ENCODE assay signal across 1 mouse cellular context in genomic region chr2:28440842-28441241, GRCm38 (mm10).
A peak's percentile ranks its signal among the peaks of the same experiment; 100 is the strongest.
TF ChIP-seq lines count a peak whose summit lies in the region.

No protein-coding gene starts in this region.

TF ChIP-seq in CH12.LX, 34 proteins besides CTCF, POLR2A, EP300 and RAD21 (continued from another document):
- TF ChIP-seq GABPA (IDR thresholded peaks at IDR 0.05; ENCODE audit: insufficient replicate concordance, low read depth, low read length) (no peak), UBTF (IDR thresholded peaks at IDR 0.05; ENCODE audit: low read depth, low read length) (no peak), MYC (IDR thresholded peaks at IDR 0.05; ENCODE audit: low read depth, low read length) (no peak), NELFE (IDR thresholded peaks at IDR 0.05; ENCODE audit: low read depth, low read length) (no peak), ZNF384 (IDR thresholded peaks at IDR 0.05; ENCODE audit: low read depth, low read length) (no peak), USF2 (conservative IDR thresholded peaks at IDR 0.05; ENCODE audit: low read depth, low read length) (no peak), JUND (conservative IDR thresholded peaks at IDR 0.05; ENCODE audit: low read depth, low read length) (no peak), MEF2A (IDR thresholded peaks at IDR 0.05; ENCODE audit: borderline replicate concordance, low read depth, low read length) (peak; percentile 72; the same call in 1 of the 2 replicates), ETS1 (conservative IDR thresholded peaks at IDR 0.05; ENCODE audit: low read depth, low read length) (peak; percentile 89), TBP (conservative IDR thresholded peaks at IDR 0.05; ENCODE audit: low read depth, low read length) (no peak)
TF ChIP-seq in CH12.LX: peak in this region for 7.
